Mouse (Mus musculus) hindbrain, embryonic 15.5 days (tissue): ENCODE measurements around the gene Zfp385b. TPM values are rescaled to one million over a fixed set of nuclear protein-coding genes. Genes with fewer than 3 reads are reported as not detected.

Experiments used
- ATAC-seq: fragments of 200-750 bp; cut with Nextera tagmentation; 2 replicates; pipeline ENCODE4 v1.8.0; 2017; ENCODE audit warnings: low read depth, moderate number of reproducible peaks, moderate TSS enrichment; ENCODE audit not compliant: low FRiP score
- H3K27ac ChIP-seq: fragments of 300-500 bp; sonication (generic); replicated peaks from 2 replicates; pipeline ENCODE4 v1.5.1; 2015; ENCODE audit warnings: mild to moderate bottlenecking, inconsistent platforms
- H3K27me3 ChIP-seq: fragments of 300-500 bp; sonication (generic); 2 replicates; pipeline ENCODE4 v1.6.1; 2015; ENCODE audit warnings: control low read depth, inconsistent platforms
- H3K36me3 ChIP-seq: fragments of 300-500 bp; sonication (generic); 2 replicates; pipeline ENCODE4 v1.6.1; 2015; ENCODE audit warnings: control low read depth, inconsistent platforms
- H3K4me1 ChIP-seq: fragments of 300-500 bp; sonication (generic); replicated peaks from 2 replicates; pipeline ENCODE4 v1.6.1; 2015; ENCODE audit warnings: control low read depth, inconsistent platforms
- H3K4me2 ChIP-seq: fragments of 300-500 bp; sonication (generic); 2 replicates; pipeline ENCODE4 v1.6.1; 2015; ENCODE audit warnings: moderate library complexity, mild to moderate bottlenecking, inconsistent platforms
- H3K4me3 ChIP-seq: fragments of 300-500 bp; sonication (generic); 2 replicates; pipeline ENCODE4 v1.5.1; 2015; ENCODE audit warnings: mild to moderate bottlenecking, inconsistent platforms
- H3K9ac ChIP-seq: fragments of 300-500 bp; sonication (generic); 2 replicates; pipeline ENCODE4 v1.6.1; 2015; ENCODE audit warnings: inconsistent platforms
- H3K9me3 ChIP-seq: fragments of 300-500 bp; sonication (generic); 2 replicates; pipeline ENCODE4 v1.6.1; 2016; ENCODE audit warnings: control low read depth, inconsistent platforms
- WGBS: fragments of 180-500 bp; shearing (Covaris S2); methylation state at CpG from one replicate; pipeline ENCODE4 v1.1.7; 2015; 5-methylcytosine and 5-hydroxymethylcytosine counted together
- polyA plus RNA-seq: library from polyadenylated mRNA; unstranded; fragments of >200 nt; fragmentation: Nextera tagmentation; extraction: Ambion mirVana; gene quantifications from 2 replicates; pipeline ENCODE4 v1.2.1, GENCODE M21; 2015

Zfp385b gene
- polyA plus RNA-seq, 1 experiment from 2014 or later = 12.9 TPM

DNA sequence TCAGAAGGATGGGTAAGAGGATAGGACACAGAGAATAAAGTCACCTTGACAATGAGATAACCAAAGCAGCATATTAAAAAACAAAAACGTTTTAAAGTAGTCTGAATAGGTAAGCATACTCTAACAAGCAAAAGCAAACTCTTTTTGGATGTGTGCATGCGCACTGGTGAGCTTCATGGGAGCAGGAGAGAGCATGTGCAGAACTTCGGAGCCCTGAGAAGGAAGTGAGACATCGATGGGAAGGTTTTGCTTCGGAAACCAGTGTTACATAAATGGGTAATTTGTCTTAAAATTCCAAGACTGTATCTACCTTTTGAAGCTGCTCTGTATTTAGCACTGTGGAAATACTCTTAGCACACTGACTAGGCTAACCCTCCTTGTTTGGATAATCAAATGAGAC is 137.2 kb downstream of the Zfp385b start:
- WGBS = 81% methylated on average over 5 of the region's 5 CpGs
- Histone ChIP-seq H3K9ac (no peak overlapping the region), H3K36me3 (no peaks in the 10 kb centered on the region), H3K27ac (no peak overlapping the region), H3K4me2 (no peak overlapping the region), H3K27me3 (no peaks in the 10 kb centered on the region), H3K4me1 (peaks cover 8% of the 10 kb centered on the region), H3K4me3 (no peak overlapping the region), H3K9me3 (no peaks in the 10 kb centered on the region)
- ATAC-seq = peak; percentile 19; the same call in 1 of the 2 replicates

DNA sequence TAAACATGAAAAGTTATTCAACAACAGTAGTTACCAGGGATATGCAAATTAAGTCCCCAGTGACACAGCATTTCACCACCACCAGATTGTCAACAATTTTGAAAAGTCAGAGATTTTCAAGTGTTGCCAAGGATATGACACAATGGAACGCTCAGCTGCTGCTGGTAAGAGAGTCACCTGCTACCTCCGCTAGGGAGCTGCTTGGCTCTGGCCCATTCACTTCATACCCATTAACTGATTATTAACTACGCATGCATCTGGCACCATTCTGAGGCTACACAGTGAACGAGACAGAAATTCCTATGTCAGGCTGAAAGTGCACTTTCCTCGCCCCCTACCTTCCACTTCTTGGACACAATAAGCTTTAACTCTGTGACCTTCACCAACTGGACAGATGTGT is 137.7 kb downstream of the Zfp385b start:
- Histone ChIP-seq H3K9me3 (no peaks in the 10 kb centered on the region), H3K4me1 (peaks cover 8% of the 10 kb centered on the region), H3K4me2 (no peak overlapping the region), H3K27me3 (no peaks in the 10 kb centered on the region), H3K9ac (no peak overlapping the region), H3K36me3 (no peaks in the 10 kb centered on the region), H3K27ac (no peak overlapping the region), H3K4me3 (no peak overlapping the region)
- peak; percentile 77 for ATAC-seq
- 41% methylated on average over 5 of the region's 5 CpGs for WGBS

DNA sequence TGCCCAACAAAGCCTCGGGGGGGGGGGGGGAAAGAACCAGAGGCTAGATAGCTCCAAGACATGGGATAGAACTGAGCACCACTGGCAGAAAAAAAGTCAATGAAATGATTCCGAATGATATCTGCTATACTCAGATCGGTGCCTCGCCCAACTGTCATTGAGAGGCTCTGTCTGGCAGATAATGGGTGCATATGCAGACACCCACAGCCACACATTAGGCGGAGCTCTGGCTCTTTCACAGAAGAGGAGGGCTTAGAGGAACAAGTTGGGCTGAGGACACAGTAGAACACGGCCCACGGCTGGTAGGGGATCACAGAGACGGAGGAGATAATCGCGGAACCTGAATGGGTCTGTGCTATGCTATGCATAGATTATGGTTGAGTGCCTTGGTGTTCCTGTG is 145.7 kb downstream of the Zfp385b start:
- no peak overlapping the region for H3K27ac ChIP-seq
- no peaks in the 10 kb centered on the region for H3K36me3 ChIP-seq
- H3K4me1 ChIP-seq = no peaks in the 10 kb centered on the region
- H3K9me3 ChIP-seq = no peaks in the 10 kb centered on the region
- H3K4me3 ChIP-seq = no peak overlapping the region
- H3K9ac ChIP-seq = no peak overlapping the region
- 89% methylated on average over 10 of the region's 10 CpGs for WGBS
- no peak for ATAC-seq
- H3K4me2 ChIP-seq = no peak overlapping the region
- H3K27me3 ChIP-seq = no peaks in the 10 kb centered on the region

DNA sequence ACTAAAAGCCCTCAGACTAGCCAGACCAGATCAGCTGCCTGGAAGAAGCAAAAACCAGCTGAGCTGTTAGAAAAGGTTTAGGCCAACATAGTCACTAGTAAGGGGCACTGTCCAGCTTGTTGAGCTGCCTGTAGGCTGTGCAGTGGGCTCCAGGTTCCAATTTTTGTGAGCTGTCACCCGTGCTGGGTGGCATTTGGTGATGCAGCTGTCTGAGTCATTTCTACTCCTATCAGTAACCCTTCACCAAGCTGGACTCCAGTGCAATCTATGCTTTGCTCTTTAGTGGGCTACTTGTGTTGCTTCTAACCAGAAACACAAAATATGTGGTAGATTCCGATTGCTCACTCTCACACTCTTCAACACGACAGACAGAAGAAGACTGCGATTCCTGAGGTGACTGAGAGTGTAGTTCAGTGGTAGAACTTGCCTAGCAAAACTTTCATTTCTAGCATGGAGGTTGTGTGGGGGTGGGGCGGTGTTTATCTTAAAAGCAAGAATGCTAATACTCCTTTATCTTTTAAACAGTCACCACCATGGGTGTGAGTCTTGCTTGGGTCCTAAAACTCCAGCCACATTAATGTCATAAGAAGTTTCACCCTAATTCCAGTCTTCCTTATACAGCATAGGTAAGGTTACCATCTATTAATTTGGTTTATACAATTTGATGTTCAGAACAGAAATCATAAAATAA is 147.1 kb downstream of the Zfp385b start:
- no peak for ATAC-seq
- WGBS = 93% methylated on average over 5 of the region's 5 CpGs
- Histone ChIP-seq H3K4me2 (no peak overlapping the region), H3K9ac (no peak overlapping the region), H3K27me3 (no peaks in the 10 kb centered on the region), H3K4me1 (no peaks in the 10 kb centered on the region), H3K9me3 (no peaks in the 10 kb centered on the region), H3K4me3 (no peak overlapping the region), H3K36me3 (no peaks in the 10 kb centered on the region), H3K27ac (no peak overlapping the region)

GRCm38 (mm10) chr2:77662171-77662570 is 157.3 kb downstream of the Zfp385b start:
- Histone ChIP-seq H3K36me3 (no peaks in the 10 kb centered on the region), H3K9me3 (no peaks in the 10 kb centered on the region), H3K4me1 (no peaks in the 10 kb centered on the region), H3K27ac (no peak overlapping the region), H3K4me2 (no peak overlapping the region), H3K4me3 (no peak overlapping the region), H3K27me3 (no peaks in the 10 kb centered on the region), H3K9ac (no peak overlapping the region)
- ATAC-seq = no peak
- 92% methylated on average over 5 of the region's 5 CpGs for WGBS

DNA sequence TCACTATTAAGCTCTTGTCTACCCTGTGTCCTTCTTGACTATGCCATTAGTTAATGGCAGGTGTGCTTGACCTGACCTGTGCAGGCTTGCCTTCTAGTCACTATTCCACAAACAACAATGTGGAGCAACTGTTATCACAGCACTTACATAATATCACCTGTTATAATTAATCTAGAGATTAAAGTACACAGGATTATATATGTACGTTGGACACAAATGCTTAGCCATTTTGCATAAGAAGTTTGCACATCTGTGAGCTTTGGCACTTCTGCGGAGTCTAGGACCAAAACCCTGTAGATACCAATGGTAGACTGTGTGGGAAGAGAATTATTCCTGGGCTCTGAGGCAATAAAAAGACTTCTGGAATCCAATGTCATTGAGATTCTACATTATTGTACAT is 165.8 kb downstream of the Zfp385b start:
- H3K9me3 ChIP-seq = no peaks in the 10 kb centered on the region
- WGBS = 96% methylated on average over 2 of the region's 2 CpGs
- H3K36me3 ChIP-seq = no peaks in the 10 kb centered on the region
- no peaks in the 10 kb centered on the region for H3K4me1 ChIP-seq
- H3K27ac ChIP-seq = no peak overlapping the region
- no peak overlapping the region for H3K9ac ChIP-seq
- no peak overlapping the region for H3K4me2 ChIP-seq
- no peaks in the 10 kb centered on the region for H3K27me3 ChIP-seq
- ATAC-seq = no peak
- no peak overlapping the region for H3K4me3 ChIP-seq

- 97% methylated on average over 8 of the region's 8 CpGs for WGBS
- H3K9me3 ChIP-seq = no peaks in the 10 kb centered on the region
- H3K9ac ChIP-seq = no peak overlapping the region
- H3K36me3 ChIP-seq = no peaks in the 10 kb centered on the region
- no peak overlapping the region for H3K4me2 ChIP-seq
- no peak overlapping the region for H3K27ac ChIP-seq
- H3K27me3 ChIP-seq = no peaks in the 10 kb centered on the region
- ATAC-seq = no peak
- no peak overlapping the region for H3K4me3 ChIP-seq
- H3K4me1 ChIP-seq = no peaks in the 10 kb centered on the region
Observed at GRCm38 (mm10) chr2:77641521-77642170, 177.8 kb downstream of the Zfp385b start.

DNA sequence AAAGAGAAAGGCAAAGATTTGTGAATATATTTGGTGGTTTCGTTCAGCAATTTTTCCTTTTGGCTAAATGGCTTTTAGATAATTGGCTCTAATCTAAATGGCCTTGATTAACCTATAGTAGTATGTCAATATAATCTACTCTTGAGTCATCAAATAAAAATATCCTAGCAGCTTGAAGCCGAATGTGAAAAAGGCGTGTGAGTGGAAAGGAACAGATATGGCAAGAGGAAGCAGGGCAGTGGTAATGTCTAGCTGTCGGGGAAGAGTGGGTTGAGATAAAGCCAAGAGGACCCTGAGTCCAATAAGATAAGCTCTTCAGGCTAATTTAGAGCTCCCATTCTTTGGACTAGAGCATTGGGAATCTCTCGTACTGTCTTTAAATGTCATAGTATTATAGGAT is 179.4 kb downstream of the Zfp385b start:
- H3K4me2 ChIP-seq = no peak overlapping the region
- no peaks in the 10 kb centered on the region for H3K4me1 ChIP-seq
- no peaks in the 10 kb centered on the region for H3K9me3 ChIP-seq
- no peak overlapping the region for H3K27ac ChIP-seq
- H3K27me3 ChIP-seq = no peaks in the 10 kb centered on the region
- H3K36me3 ChIP-seq = no peaks in the 10 kb centered on the region
- H3K9ac ChIP-seq = no peak overlapping the region
- no peak overlapping the region for H3K4me3 ChIP-seq
- 85% methylated on average over 5 of the region's 5 CpGs for WGBS
- ATAC-seq = no peak

DNA sequence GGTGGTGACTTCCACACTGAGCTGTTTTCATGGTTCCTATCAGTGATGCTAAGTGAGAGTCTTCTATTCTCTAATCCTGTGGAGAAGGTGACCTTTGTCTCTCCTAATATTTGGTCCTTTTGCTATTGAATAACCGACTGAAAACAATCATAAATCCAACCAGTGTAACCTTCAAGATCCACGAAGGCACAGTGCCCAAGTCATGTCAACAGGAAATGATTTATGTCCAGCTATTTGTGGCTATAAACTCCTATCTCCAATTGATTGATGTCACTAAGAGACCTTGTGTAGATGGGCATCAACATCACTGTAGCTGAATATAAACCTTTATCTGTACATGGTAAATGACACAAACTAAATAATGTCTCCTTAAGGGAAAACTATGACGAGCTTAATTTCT is 187.8 kb downstream of the Zfp385b start:
- H3K27ac ChIP-seq = no peak overlapping the region
- 63% methylated on average over 3 of the region's 3 CpGs for WGBS
- H3K4me3 ChIP-seq = no peak overlapping the region
- no peaks in the 10 kb centered on the region for H3K27me3 ChIP-seq
- no peaks in the 10 kb centered on the region for H3K9me3 ChIP-seq
- H3K36me3 ChIP-seq = no peaks in the 10 kb centered on the region
- H3K9ac ChIP-seq = no peak overlapping the region
- H3K4me1 ChIP-seq = no peaks in the 10 kb centered on the region
- no peak for ATAC-seq
- H3K4me2 ChIP-seq = no peak overlapping the region

DNA sequence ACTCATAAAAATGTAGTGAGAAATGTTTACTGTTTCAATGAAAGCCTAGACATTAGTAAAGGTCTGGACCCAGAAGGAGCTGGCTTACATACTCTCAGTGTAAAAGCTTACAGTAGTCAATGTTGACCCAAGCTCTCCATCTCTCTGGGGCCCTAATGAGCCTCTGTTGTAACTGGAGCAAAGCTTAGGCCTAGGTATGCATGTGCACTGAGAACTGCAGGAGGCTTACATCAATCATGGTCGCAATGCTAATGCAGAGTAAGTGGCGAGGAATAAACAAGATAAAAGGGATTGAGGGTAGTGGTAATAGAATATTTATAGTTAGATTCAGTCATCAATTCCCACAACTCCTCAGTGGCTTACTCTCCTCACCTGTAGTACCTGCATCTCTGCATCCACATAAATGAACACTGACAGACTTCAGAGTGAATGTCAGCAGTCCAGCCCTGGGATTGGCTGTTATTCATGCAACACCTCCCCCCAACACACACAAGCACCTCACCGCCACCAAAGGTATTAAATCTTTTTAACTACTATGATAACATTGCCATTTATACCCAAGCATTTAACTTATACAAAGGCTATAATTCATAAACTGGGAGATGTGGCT is 191.7 kb downstream of the Zfp385b start:
- Histone ChIP-seq H3K4me1 (no peaks in the 10 kb centered on the region), H3K4me2 (no peak overlapping the region), H3K27ac (no peak overlapping the region), H3K36me3 (no peaks in the 10 kb centered on the region), H3K9ac (no peak overlapping the region), H3K4me3 (no peak overlapping the region), H3K9me3 (no peaks in the 10 kb centered on the region), H3K27me3 (no peaks in the 10 kb centered on the region)
- WGBS = 66% methylated on average over 3 of the region's 3 CpGs
- ATAC-seq = no peak

GRCm38 (mm10) chr2:77618686-77619085 is 200.8 kb downstream of the Zfp385b start:
- Histone ChIP-seq H3K27ac (no peak overlapping the region), H3K4me3 (no peak overlapping the region), H3K4me1 (no peaks in the 10 kb centered on the region), H3K9ac (no peak overlapping the region), H3K27me3 (no peaks in the 10 kb centered on the region), H3K9me3 (no peaks in the 10 kb centered on the region), H3K36me3 (no peaks in the 10 kb centered on the region), H3K4me2 (no peak overlapping the region)
- 91% methylated on average over 4 of the region's 4 CpGs for WGBS
- ATAC-seq = no peak

DNA sequence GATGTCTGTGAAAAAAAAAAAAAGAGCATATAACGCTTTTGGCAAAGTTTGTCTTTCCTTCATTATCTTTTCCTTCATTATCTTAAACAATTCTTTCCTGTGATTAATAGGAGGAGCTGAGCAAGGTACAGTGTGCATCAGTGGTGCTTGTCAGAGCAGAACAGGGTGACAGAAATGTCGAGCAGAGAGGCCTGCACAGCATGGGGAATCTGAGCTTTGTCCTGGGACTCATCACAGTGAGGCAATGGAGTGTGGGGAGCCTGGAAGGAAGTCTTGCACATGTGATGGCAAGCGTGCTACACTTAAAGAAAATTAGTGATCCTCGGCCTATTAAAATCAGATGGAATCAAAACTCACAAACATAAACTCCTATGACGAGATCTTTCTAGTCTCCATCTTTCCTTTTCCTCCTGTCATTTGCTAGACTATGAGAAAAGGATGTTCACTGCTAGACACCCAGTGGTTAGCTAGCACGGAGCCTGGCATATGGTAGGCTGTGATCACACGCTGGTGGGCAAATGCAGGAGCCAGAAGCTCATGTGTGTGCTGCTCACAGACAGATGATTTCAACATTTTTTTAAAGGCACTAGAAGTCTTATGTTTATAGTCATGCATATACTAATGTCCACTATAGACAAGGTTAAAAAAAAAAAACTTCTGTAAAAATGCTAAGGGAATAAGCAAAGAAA is 209.0 kb downstream of the Zfp385b start:
- Histone ChIP-seq H3K27ac (no peak overlapping the region), H3K9me3 (no peaks in the 10 kb centered on the region), H3K4me3 (no peak overlapping the region), H3K27me3 (no peaks in the 10 kb centered on the region), H3K4me2 (no peak overlapping the region), H3K9ac (no peak overlapping the region), H3K36me3 (no peaks in the 10 kb centered on the region), H3K4me1 (no peaks in the 10 kb centered on the region)
- 77% methylated on average over 7 of the region's 7 CpGs for WGBS
- no peak for ATAC-seq
